Mouse (Mus musculus): ENCODE data around the gene Meis1. TPM values are rescaled to one million over a fixed set of nuclear protein-coding genes. Genes with fewer than 3 reads are reported as not detected.

Meis1 gene
- polyA plus RNA-seq, 1 experiment from 2014 or later = 24.6 TPM

DNA sequence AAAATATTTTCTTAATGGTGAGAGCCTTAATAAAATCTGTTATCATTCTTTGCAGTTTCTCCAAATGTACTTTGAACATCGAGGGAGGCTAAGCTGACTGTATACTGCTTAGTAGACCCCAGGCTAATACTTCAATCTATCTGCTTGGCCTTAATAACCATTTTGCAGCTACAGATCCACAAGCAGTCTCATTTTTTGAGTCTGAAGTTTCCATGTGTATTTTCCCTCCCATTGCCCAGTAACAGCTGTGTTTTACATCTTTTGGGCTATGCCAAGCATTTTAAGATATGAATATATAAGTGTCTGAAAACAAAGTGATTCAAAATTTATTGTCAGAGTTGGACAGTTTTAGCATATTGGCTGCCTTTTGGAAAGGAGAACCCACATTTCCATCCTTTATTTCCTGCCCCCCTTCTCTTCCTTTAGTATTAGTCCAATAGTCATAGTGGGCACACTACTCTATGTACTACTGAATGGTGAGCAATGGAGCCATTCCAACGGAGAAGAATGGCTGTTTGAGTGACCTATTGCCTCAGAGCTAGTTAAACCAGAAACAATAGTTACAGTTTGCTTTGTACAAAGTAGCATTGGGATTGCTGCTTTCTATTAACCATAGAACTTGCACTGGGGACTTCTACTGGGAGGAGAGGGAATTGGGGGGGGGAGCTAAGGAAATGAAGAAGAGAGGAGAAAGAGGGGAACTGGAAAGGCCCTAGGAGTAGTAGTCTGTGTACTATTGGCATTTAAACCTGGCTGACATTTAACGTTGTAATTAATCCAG lies 12.7 kb downstream of the Meis1 start:
- no peak overlapping the region for H3K9ac ChIP-seq

DNA sequence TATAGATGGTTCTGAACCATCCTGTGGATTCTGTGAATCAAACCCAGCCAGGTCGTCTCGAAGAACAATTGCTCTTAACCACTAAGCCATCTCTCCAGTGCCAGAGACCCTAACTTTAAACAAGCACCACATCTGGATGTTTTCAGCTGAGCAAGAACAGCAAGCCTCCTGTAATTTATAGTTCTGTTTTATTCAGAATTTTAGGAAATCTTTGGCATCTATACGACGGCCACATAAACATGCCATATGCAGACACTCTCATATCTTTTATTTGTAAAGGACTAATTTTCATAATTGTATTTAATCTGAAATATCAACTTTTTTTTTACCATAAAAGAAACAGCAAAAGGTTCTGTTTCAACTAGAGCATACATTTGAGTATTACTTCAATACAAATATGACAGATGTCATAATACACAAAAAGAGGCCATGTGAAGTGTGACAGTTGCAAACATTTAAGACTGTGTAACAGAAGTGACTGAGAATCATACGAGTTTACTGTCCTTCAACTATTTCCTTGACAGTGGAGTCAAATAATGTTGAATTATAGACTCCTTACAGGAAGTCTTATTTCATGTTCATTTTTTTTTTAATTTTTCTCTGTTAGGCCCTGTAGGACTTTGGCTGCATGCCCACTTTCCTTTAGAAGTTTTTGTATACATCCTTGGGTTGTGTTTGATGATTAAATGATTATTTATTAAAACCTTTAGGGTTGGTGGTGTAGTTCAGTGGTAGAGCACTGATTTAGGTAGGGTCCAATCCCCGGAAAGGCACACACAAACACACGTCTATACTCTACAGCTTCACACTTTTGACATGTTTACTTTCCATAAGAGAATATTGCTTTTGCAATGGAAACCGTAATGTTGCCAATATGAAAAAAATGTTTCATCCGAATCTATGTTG lies 13.5 kb downstream of the Meis1 start:
- no peaks in the 10 kb centered on the region for H3K27me3 ChIP-seq (replicated peaks)
- no peaks in the 10 kb centered on the region for H3K9me3 ChIP-seq (replicated peaks)
- ATAC-seq = no peak
- 0 out of 2 replicates have a peak, but pooled peaks cover 5% of the 10 kb centered on the region for H3K4me1 ChIP-seq
- WGBS (ENCODE audit: insufficient replicate concordance) = 68% methylated on average over 9 of the region's 9 CpGs
- H3K27ac ChIP-seq = no peak overlapping the region
- no peak overlapping the region for H3K9ac ChIP-seq
- H3K4me2 ChIP-seq = no peak overlapping the region
- H3K36me3 ChIP-seq = peaks cover 3% of the 10 kb centered on the region; the same call in 1 of the 2 replicates
- H3K4me3 ChIP-seq = no peak overlapping the region

More for the DNA sequence above, 12.7 kb downstream of the Meis1 start:
- Histone ChIP-seq H3K4me3 (no peak overlapping the region), H3K4me1 (0 out of 2 replicates have a peak, but pooled peaks cover 5% of the 10 kb centered on the region), H3K4me2 (no peak overlapping the region), H3K27me3 (replicated peaks) (no peaks in the 10 kb centered on the region), H3K9me3 (replicated peaks) (no peaks in the 10 kb centered on the region), H3K36me3 (peaks cover 8% of the 10 kb centered on the region; the same call in 1 of the 2 replicates), H3K27ac (no peak overlapping the region)
- WGBS (ENCODE audit: insufficient replicate concordance) = 51% methylated on average over 3 of the region's 3 CpGs
- no peak for ATAC-seq

DNA sequence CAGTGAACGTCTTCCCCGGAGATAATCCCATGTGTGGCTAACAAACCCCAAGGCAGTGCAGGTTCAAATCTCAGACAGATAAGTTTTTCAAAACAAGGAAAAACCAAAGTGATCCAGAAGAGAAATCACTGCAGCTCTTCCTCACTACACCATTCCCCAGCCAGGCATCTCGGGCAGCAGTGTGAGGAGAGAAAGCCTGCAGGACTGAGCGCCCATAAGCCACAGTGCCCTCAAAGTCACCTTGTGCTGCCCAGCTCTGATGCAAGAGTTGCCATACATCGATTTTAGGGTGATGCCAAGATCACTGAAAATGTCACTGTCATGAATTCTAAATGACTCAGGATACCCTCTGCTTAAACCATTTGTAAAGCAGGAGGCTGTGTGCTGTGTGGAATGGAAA lies 15.7 kb downstream of the Meis1 start:
- no peaks in the 10 kb centered on the region for H3K9me3 ChIP-seq (replicated peaks)
- H3K4me1 ChIP-seq = 0 out of 2 replicates have a peak, but pooled peaks cover 5% of the 10 kb centered on the region
- no peak overlapping the region for H3K27ac ChIP-seq
- H3K9ac ChIP-seq = no peak overlapping the region
- WGBS (ENCODE audit: insufficient replicate concordance) = 60% methylated on average over 5 of the region's 5 CpGs
- ATAC-seq = no peak
- H3K4me2 ChIP-seq = no peak overlapping the region
- H3K27me3 ChIP-seq (replicated peaks) = no peaks in the 10 kb centered on the region
- peaks cover 3% of the 10 kb centered on the region; the same call in 1 of the 2 replicates for H3K36me3 ChIP-seq
- no peak overlapping the region for H3K4me3 ChIP-seq

DNA sequence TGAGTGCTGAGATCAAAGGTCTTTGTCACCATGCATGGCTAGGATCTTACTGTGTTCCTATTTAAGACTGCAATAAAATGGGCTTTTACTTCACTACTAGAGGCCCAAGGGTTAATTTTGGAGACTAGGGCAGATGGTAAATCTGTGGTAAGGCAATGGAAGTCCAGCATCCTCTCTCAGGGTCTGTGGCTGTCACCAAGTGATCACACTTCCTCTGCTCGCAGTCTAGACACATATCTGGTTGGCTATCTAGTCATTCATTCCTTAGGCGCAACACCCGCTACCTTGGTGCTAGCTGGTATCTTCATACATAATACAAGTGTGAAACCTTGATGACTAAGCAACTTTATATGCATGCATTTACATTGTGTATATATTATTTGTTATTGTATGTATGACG lies 22.0 kb downstream of the Meis1 start:
- no peaks in the 10 kb centered on the region for H3K9me3 ChIP-seq (replicated peaks)
- H3K4me1 ChIP-seq = no peaks in the 10 kb centered on the region
- peaks cover 35% of the 10 kb centered on the region for H3K36me3 ChIP-seq
- H3K4me3 ChIP-seq = no peak overlapping the region
- no peak for ATAC-seq
- WGBS (ENCODE audit: insufficient replicate concordance) = 75% methylated on average over 4 of the region's 4 CpGs
- no peak overlapping the region for H3K4me2 ChIP-seq
- H3K27ac ChIP-seq = no peak overlapping the region
- H3K9ac ChIP-seq = no peak overlapping the region
- H3K27me3 ChIP-seq (replicated peaks) = no peaks in the 10 kb centered on the region

DNA sequence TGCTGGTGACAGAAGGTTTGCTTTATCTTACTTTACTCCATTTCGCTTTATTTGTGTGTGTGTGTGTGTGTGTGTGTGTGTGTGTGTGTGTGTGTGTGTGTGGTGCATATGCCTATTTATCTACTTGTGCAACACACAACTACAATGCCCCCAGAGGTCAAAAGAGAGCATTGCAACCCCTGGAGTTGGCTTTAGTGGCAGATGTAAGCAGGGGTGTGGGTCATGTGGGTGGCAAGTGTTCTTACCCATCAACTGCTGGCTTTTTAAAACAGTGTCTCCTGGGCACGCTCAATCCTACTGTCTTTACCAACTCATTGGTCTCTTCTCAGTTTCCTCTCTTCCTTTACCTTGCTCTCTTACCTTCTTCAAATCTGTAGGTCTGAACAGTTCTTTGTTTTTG lies 22.5 kb downstream of the Meis1 start:
- Histone ChIP-seq H3K4me1 (no peaks in the 10 kb centered on the region), H3K4me2 (no peak overlapping the region), H3K27ac (no peak overlapping the region), H3K9me3 (replicated peaks) (no peaks in the 10 kb centered on the region), H3K36me3 (peaks cover 35% of the 10 kb centered on the region), H3K9ac (no peak overlapping the region), H3K27me3 (replicated peaks) (no peaks in the 10 kb centered on the region), H3K4me3 (no peak overlapping the region)
- 59% methylated on average over 2 of the region's 2 CpGs for WGBS (ENCODE audit: insufficient replicate concordance)
- ATAC-seq = no peak

DNA sequence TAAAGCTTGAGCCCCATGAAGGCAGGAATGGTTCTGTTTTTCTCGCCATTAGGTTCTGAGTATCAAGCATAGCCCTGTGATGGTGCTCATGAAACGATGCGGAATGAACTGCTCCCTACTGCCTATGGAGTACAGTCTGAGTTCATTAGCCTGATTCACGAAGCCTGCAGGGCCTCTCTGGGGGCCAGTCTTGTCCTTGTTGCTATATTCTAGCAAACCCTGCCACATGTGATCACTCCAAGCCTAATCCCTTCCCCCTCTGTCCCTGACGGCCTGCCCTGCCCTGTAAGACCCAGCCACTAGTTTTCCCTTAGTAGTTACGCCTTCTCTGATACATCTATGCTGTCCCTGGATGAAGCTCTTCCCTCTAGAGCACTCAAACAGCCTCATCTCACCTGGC lies 26.0 kb downstream of the Meis1 start:
- ATAC-seq = no peak
- no peak overlapping the region for H3K27ac ChIP-seq
- H3K9ac ChIP-seq = no peak overlapping the region
- H3K36me3 ChIP-seq = peaks cover 43% of the 10 kb centered on the region
- WGBS (ENCODE audit: insufficient replicate concordance) = 63% methylated on average over 6 of the region's 6 CpGs
- H3K4me3 ChIP-seq = no peak overlapping the region
- no peaks in the 10 kb centered on the region for H3K27me3 ChIP-seq (replicated peaks)
- H3K4me2 ChIP-seq = no peak overlapping the region
- no peaks in the 10 kb centered on the region for H3K9me3 ChIP-seq (replicated peaks)
- H3K4me1 ChIP-seq = no peaks in the 10 kb centered on the region

DNA sequence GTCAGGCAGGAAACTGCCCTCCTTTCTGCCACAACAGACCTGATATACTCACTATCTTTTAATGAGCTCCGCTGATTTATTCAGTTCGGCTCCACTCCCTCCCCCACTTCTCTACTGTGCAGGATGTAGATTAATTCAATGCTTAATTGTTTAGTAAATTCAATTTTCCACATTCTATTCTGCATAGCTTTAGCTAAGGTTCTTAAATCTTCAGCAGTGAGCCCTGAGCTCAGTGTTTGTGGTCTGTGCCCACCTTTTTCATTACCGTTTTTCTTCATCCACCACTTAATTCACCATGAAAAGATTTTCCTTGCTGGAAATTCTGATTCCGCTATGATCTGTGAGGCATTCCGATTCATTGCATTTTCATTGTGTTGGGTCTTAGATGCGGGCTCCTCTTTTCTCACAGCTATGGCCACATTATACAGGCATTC lies 28.5 kb downstream of the Meis1 start:
- Histone ChIP-seq H3K9ac (no peak overlapping the region), H3K4me3 (no peak overlapping the region), H3K27ac (no peak overlapping the region), H3K36me3 (peaks cover 44% of the 10 kb centered on the region), H3K27me3 (replicated peaks) (no peaks in the 10 kb centered on the region), H3K4me2 (no peak overlapping the region), H3K9me3 (replicated peaks) (no peaks in the 10 kb centered on the region), H3K4me1 (no peaks in the 10 kb centered on the region)
- no peak for ATAC-seq
- WGBS (ENCODE audit: insufficient replicate concordance) = 77% methylated on average over 6 of the region's 6 CpGs

DNA sequence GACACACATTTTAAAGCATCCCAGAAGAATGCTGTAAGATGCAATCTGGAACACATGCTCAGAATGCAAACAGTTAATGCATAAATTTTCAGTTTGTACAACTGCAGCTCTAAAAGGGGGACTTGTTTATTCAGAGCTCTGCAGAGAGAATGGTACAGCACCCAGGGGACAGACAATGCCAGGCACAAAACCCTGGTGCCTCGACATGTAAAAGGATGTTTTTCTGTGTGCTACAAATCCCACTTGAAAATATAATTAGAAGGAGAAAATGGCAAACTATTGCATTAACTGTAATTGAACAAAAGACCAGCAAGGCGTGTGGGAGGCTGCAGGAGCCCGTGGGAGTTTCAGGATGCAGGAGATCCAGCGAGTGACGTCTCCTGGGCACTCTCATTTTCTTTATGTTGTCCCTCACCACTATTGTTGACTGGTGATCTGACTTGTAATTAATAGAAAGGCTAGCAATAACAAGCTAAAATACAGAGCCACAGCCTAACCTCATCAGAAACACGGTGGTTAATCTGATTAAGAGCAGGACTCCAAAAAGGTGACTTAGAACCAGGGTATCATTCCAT lies 29.0 kb downstream of the Meis1 start:
- Histone ChIP-seq H3K27me3 (replicated peaks) (no peaks in the 10 kb centered on the region), H3K9ac (no peak overlapping the region), H3K9me3 (replicated peaks) (no peaks in the 10 kb centered on the region), H3K4me1 (no peaks in the 10 kb centered on the region), H3K4me2 (no peak overlapping the region), H3K36me3 (peaks cover 39% of the 10 kb centered on the region), H3K27ac (no peak overlapping the region), H3K4me3 (no peak overlapping the region)
- WGBS (ENCODE audit: insufficient replicate concordance) = 63% methylated on average over 6 of the region's 6 CpGs
- no peak for ATAC-seq

DNA sequence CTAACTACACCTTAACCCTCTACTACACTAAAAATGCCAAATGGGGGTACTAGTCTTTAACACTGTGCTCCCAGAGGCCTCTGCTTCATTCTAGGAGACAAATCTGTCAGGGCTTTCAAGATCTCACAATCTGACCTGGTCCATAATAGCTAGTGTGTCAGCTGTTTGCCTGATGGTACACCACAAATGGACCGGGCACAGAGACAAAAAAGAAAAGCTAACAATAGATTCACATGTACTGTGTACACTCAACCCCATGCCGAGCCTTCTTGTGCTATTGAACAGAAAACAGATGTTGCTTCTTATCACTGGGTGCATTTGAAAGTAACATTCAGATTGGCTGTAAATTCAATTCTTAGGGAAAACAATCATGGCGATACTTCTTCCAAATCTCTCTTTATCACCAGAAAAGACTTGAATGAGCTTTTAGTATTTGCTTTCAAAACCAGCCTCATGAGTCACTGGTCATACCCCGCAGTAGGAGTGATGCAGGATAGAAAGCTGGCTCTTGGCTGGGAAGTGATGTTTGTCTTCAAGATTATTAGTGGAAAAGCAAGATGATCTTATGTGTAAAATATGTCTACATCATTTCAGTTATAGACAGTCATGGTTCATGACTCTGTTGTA lies 30.0 kb downstream of the Meis1 start:
- no peaks in the 10 kb centered on the region for H3K4me1 ChIP-seq
- no peak overlapping the region for H3K4me2 ChIP-seq
- no peaks in the 10 kb centered on the region for H3K27me3 ChIP-seq (replicated peaks)
- H3K9me3 ChIP-seq (replicated peaks) = no peaks in the 10 kb centered on the region
- no peak overlapping the region for H3K27ac ChIP-seq
- H3K4me3 ChIP-seq = no peak overlapping the region
- H3K9ac ChIP-seq = no peak overlapping the region
- ATAC-seq = no peak
- peaks cover 35% of the 10 kb centered on the region for H3K36me3 ChIP-seq
- 65% methylated on average over 4 of the region's 4 CpGs for WGBS (ENCODE audit: insufficient replicate concordance)

DNA sequence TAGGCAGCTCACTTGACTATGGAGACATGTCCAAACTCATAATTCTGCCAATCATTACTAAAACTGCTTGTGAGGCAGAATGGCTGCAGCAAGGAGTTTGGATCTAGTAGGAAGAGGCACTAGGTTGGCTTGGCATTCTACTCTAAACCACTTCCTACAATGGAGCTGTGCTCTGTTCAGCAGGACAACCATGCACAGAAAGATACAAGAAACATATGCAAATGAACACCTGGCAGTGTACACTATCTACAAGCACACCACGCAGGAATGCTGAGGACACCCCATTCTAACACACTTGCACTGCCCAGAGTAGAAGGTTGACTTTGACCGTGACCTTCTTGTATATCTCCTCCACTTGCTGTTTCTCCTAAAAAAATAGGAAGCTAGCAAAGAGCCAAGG lies 35.0 kb downstream of the Meis1 start:
- H3K9ac ChIP-seq = no peak overlapping the region
- H3K27ac ChIP-seq = no peak overlapping the region
- ATAC-seq = no peak
- peaks cover 31% of the 10 kb centered on the region for H3K36me3 ChIP-seq
- no peak overlapping the region for H3K4me3 ChIP-seq
- peaks cover 22% of the 10 kb centered on the region for H3K4me1 ChIP-seq
- H3K9me3 ChIP-seq (replicated peaks) = no peaks in the 10 kb centered on the region
- no peaks in the 10 kb centered on the region for H3K27me3 ChIP-seq (replicated peaks)
- no peak overlapping the region for H3K4me2 ChIP-seq
- 58% methylated on average over 2 of the region's 2 CpGs for WGBS (ENCODE audit: insufficient replicate concordance)

DNA sequence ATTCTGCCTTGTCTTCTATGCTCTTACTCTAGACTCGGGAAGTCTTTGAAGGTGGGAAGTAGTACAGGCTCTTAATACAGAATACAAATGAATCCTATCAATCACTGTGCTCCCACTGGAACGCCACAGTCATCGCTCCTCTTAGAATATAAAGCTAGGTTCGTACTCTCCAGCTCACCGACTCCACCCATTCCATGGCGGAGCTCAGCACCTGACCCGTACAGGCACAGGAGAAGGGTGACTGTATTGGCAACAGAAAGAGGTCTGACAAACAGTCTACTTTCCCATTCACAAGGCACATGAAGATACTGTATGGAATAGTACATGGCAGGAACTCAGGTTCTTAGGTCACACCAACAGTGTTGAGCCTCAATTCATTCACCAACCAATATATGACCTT lies 35.5 kb downstream of the Meis1 start:
- peaks cover 22% of the 10 kb centered on the region for H3K4me1 ChIP-seq
- no peak overlapping the region for H3K4me3 ChIP-seq
- no peak for ATAC-seq
- H3K27me3 ChIP-seq (replicated peaks) = no peaks in the 10 kb centered on the region
- no peaks in the 10 kb centered on the region for H3K9me3 ChIP-seq (replicated peaks)
- no peak overlapping the region for H3K4me2 ChIP-seq
- peaks cover 30% of the 10 kb centered on the region for H3K36me3 ChIP-seq
- WGBS (ENCODE audit: insufficient replicate concordance) = 78% methylated on average over 7 of the region's 7 CpGs
- H3K27ac ChIP-seq = no peak overlapping the region
- no peak overlapping the region for H3K9ac ChIP-seq

Measured in liver, embryonic 12.5 days (tissue).